Mouse (Mus musculus): Measurements from ENCODE around the gene Ccl27b. TPM values are rescaled to one million over a fixed set of nuclear protein-coding genes. Genes with fewer than 3 reads are reported as not detected.
"Not testable (repeated sequence)": the region's sequence is repeated elsewhere in the genome, so short reads cannot be mapped to it uniquely, and the experiment has no call there.

Ccl27b gene
- not detected in 2 replicates for polyA plus RNA-seq (2015; fragmentation: Nextera tagmentation; extraction: Ambion mirVana)

DNA sequence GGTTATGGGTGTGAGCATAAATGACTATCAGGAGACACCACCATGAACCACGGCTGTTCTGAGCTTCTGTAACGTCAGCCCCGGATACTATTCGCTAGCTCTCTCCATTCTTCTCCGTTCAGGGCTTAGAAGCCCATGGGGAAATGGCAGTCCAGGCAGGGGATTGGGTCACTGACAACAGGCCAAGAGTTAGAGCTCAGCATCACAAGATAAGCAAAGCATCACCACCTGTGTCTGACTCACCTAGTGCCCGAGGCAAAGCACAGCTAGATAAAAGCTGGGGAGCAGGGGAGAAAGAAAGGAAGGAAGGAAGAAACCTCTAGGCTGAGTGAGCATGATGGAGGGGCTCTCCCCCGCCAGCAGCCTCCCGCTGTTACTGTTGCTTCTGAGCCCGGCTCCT lies at the start of gene Ccl27b:
Ccl27b (plus strand) TSS at position 301 of the 400 bp plus-strand sequence.
- H3K36me3 ChIP-seq; H3K4me1 ChIP-seq; H3K9me3 ChIP-seq; H3K9ac ChIP-seq; H3K4me2 ChIP-seq; H3K27me3 ChIP-seq (replicated peaks); ATAC-seq (ENCODE audit: extremely low read depth, insufficient number of reproducible peaks, low FRiP score, low TSS enrichment); H3K27ac ChIP-seq (replicated peaks); H3K4me3 ChIP-seq: not testable (repeated sequence)
- WGBS, result no CpG with 5 or more reads among the region's 9 CpGs

DNA sequence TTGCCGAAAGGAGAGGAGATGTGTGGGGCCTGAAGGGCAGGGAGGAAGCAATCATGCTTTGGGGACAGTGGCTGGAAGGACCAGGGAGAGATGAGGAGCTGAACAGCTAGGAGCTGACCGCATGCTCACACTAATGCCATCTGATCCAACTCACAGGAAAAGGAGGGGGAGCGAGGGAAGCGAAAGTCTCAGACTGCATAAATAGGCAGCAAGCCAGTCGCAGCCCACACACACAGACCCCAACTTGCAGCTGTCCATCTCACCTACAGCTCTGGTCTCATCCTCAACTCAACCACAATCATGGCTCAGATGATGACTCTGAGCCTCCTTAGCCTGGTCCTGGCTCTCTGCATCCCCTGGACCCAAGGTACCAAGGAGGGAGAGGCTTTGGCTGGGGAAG lies 43.2 kb upstream of the Ccl27b start, which contains the start of gene Gm10591:
Gm10591 (plus strand) TSS at position 301 of the 400 bp plus-strand sequence.
- H3K36me3 ChIP-seq; H3K4me3 ChIP-seq; H3K9me3 ChIP-seq; H3K27ac ChIP-seq (replicated peaks); H3K9ac ChIP-seq; ATAC-seq (ENCODE audit: extremely low read depth, insufficient number of reproducible peaks, low FRiP score, low TSS enrichment); H3K27me3 ChIP-seq (replicated peaks); H3K4me2 ChIP-seq; H3K4me1 ChIP-seq: not testable (repeated sequence)
- WGBS, result no CpG with 5 or more reads among the region's 5 CpGs

DNA sequence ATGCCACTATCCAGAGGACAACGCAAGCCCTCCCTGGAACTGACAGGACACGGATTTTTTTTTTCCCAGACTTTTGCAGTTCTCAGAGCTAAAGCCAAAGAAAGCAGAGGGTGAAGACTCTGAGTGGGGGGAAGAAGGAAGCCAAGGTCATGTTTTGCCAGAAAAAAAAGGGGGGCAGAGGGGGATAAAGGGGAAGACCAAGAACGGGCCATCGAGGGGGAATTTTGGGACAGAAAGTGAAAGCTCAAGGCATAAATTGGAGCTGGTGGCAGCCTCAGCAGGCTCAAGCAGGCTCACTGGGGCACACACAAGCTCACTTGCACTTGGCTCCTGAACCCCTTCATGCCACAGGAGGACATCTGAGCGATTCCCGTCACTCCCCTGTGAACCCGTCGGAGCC lies 25.6 kb upstream of the Ccl27b start, which contains the start of gene Gm2564:
Gm2564 (plus strand) TSS at position 301 of the 400 bp plus-strand sequence.
- H3K9me3 ChIP-seq; H3K27ac ChIP-seq (replicated peaks); H3K4me2 ChIP-seq; H3K9ac ChIP-seq; H3K27me3 ChIP-seq (replicated peaks); H3K4me3 ChIP-seq; ATAC-seq (ENCODE audit: extremely low read depth, insufficient number of reproducible peaks, low FRiP score, low TSS enrichment); H3K36me3 ChIP-seq; H3K4me1 ChIP-seq: not testable (repeated sequence)
- no CpG with 5 or more reads among the region's 8 CpGs for WGBS

DNA sequence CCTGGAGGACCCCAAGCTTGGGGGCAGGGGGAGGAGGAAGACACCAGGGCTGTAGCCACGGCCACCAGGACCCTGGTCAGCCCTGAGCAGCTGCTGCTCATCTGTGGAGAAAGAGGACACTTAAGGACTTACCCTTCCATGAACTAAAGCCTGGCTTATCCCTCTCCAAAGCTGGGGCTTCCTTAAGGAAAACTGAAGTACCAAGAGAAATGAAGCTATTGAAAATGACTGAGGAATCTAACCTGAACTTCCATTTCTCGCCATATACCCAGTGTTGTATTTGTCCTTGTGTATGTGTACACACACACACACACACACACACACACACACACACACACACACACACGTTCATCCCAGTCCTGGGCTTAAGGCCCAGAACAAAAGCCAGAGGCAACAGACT lies 6.7 kb downstream of the Ccl27b start, which contains the start of gene Il11ra2:
Il11ra2 (minus strand) TSS at position 101 of the 400 bp plus-strand sequence.
- no CpG with 5 or more reads among the region's 3 CpGs for WGBS
- H3K4me2 ChIP-seq; H3K9ac ChIP-seq; H3K4me3 ChIP-seq; H3K36me3 ChIP-seq; H3K27me3 ChIP-seq (replicated peaks); H3K9me3 ChIP-seq; ATAC-seq (ENCODE audit: extremely low read depth, insufficient number of reproducible peaks, low FRiP score, low TSS enrichment); H3K27ac ChIP-seq (replicated peaks); H3K4me1 ChIP-seq: not testable (repeated sequence)

- H3K4me1 ChIP-seq; H3K27ac ChIP-seq (replicated peaks); H3K4me2 ChIP-seq; H3K4me3 ChIP-seq; H3K36me3 ChIP-seq; H3K9me3 ChIP-seq; H3K9ac ChIP-seq; ATAC-seq (ENCODE audit: extremely low read depth, insufficient number of reproducible peaks, low FRiP score, low TSS enrichment); H3K27me3 ChIP-seq (replicated peaks): not testable (repeated sequence)
- WGBS, result no CpG with 5 or more reads among the region's 4 CpGs
These were observed 20.4 kb downstream of the Ccl27b start for GRCm38 (mm10) chr4:42675415-42675814.

- not testable (repeated sequence) for H3K9ac ChIP-seq; H3K9me3 ChIP-seq; H3K27me3 ChIP-seq (replicated peaks); H3K27ac ChIP-seq (replicated peaks); H3K36me3 ChIP-seq; H3K4me3 ChIP-seq; H3K4me2 ChIP-seq; H3K4me1 ChIP-seq; ATAC-seq (ENCODE audit: extremely low read depth, insufficient number of reproducible peaks, low FRiP score, low TSS enrichment)
- WGBS, result no CpG with 5 or more reads among the region's 7 CpGs
These were observed 24.3 kb downstream of the Ccl27b start for GRCm38 (mm10) chr4:42679365-42679764.

DNA sequence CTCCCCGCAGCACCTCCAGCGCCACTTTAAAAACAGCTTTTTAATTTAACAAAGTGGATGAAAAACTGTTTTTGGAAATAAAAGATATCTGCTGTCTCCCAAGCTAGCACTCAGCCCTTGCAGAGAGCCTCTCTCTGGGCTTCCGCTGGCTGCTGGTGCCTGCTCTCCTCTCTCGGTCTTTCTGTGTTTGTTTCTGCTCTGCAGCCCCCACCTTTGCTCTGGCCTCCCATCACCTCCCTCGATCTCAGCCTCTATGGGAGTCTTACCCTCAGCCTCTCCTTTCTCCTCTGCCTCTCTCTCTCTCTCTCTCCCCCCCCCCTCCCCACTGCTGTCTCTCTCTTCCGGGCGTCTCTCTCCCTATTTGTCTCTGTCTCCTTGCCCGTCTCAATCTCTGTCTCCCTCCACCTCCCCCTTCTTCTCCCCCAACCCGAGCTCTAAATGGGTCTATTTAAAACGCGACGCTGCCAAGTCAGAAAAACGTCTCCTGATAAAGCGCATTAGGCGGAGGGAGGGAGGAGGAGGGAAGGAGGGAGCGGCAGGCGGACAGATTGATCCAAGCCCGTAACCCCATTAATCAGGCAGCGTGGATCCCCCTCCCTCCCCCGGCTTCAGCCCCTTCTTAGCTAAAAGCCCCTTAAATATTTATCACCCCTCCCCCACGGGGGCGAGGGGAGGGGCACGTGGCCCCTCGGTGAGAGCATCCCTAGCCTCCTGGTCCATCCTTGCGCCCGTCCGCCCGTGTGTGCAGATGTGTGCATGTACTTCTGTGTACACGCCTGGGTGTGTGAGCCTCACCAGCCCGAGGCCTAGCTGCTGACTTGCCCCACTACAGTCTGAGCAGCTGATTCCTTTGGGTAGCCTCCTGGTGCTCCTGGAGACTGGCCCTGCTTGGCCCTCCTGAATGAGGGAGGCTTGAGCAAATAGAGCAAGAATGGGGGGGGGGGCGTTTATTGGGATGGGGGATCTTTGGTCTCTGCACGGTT lies 25.6 kb downstream of the Ccl27b start:
- not testable (repeated sequence) for H3K27me3 ChIP-seq (replicated peaks); H3K9ac ChIP-seq; H3K9me3 ChIP-seq; H3K36me3 ChIP-seq; H3K27ac ChIP-seq (replicated peaks); H3K4me2 ChIP-seq; ATAC-seq (ENCODE audit: extremely low read depth, insufficient number of reproducible peaks, low FRiP score, low TSS enrichment); H3K4me1 ChIP-seq; H3K4me3 ChIP-seq
- WGBS, result no CpG with 5 or more reads among the region's 32 CpGs

DNA sequence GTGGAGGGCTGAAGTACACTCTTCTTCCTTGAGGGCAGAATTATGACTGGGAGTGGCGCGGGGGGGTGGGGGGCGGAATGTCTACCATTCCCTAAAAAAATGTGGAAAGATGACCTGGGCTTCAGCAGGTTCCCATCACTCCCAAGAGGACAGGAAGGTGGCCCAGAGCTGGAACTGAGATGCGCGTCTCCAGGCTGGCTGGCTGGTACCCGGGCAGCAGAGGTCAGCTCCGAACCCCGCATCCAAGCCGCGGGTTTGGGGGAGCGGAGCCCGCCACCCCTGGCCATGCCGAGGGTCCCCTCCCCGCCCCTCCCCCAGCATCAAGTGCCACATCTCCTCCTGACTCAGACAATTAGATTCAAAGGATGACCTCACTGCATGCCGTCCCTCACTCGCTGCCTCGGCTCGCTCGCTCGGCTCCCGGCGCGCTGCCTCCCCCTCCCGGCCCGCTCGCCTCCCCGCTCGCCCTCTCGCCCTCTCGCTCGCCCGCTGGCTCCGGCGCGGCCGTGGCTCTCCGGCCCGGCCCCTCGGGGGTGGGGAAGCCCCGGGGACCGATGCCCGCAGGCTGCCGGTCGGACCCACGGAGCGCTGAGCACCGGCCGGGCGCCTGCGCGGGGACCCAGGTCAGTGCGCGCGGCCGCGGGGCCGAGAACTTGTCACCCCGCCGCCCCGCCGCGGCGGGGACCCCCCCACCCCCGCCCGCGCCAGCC lies 26.6 kb downstream of the Ccl27b start:
- WGBS, result no CpG with 5 or more reads among the region's 66 CpGs
- ATAC-seq (ENCODE audit: extremely low read depth, insufficient number of reproducible peaks, low FRiP score, low TSS enrichment); H3K36me3 ChIP-seq; H3K9me3 ChIP-seq; H3K4me2 ChIP-seq; H3K4me1 ChIP-seq; H3K9ac ChIP-seq; H3K27me3 ChIP-seq (replicated peaks); H3K27ac ChIP-seq (replicated peaks); H3K4me3 ChIP-seq: not testable (repeated sequence)

GRCm38 (mm10) chr4:42682183-42682524 lies 27.1 kb downstream of the Ccl27b start:
- H3K9ac ChIP-seq; H3K4me3 ChIP-seq; H3K4me1 ChIP-seq; H3K36me3 ChIP-seq; H3K27ac ChIP-seq (replicated peaks); H3K27me3 ChIP-seq (replicated peaks); ATAC-seq (ENCODE audit: extremely low read depth, insufficient number of reproducible peaks, low FRiP score, low TSS enrichment); H3K4me2 ChIP-seq; H3K9me3 ChIP-seq: not testable (repeated sequence)
- WGBS, result no CpG with 5 or more reads among the region's 18 CpGs
